Mouse (Mus musculus) lung, embryonic 15.5 days (tissue): ENCODE results near the gene S1pr2. TPM values are rescaled to one million over a fixed set of nuclear protein-coding genes. Genes with fewer than 3 reads are reported as not detected.

Source experiments
- ATAC-seq: fragments of 200-750 bp; cut with Nextera tagmentation; 2 replicates; pipeline ENCODE4 v1.8.0; 2017; ENCODE audit warnings: moderate number of reproducible peaks, borderline replicate concordance; ENCODE audit not compliant: low FRiP score, low TSS enrichment; ENCODE audit errors: extremely low read depth
- H3K27ac ChIP-seq: fragments of 300-500 bp; sonication (generic); 2 replicates; pipeline ENCODE4 v1.5.1; 2015; ENCODE audit warnings: moderate library complexity, mild to moderate bottlenecking, inconsistent platforms
- H3K27me3 ChIP-seq: fragments of 300-500 bp; sonication (generic); 2 replicates; pipeline ENCODE4 v1.6.1; 2015; ENCODE audit warnings: inconsistent platforms
- H3K36me3 ChIP-seq: fragments of 300-500 bp; sonication (generic); 2 replicates; pipeline ENCODE4 v1.6.1; 2015; ENCODE audit warnings: inconsistent platforms
- H3K4me1 ChIP-seq: fragments of 300-500 bp; sonication (generic); 2 replicates; pipeline ENCODE4 v1.6.1; 2015; ENCODE audit warnings: inconsistent platforms
- H3K4me2 ChIP-seq: fragments of 300-500 bp; sonication (generic); 2 replicates; pipeline ENCODE4 v1.6.1; 2015; ENCODE audit warnings: inconsistent platforms, mild to moderate bottlenecking, moderate library complexity
- H3K4me3 ChIP-seq: fragments of 300-500 bp; sonication (generic); 2 replicates; pipeline ENCODE4 v1.5.1; 2015; ENCODE audit warnings: mild to moderate bottlenecking, inconsistent platforms
- H3K9ac ChIP-seq: fragments of 300-500 bp; sonication (generic); 2 replicates; pipeline ENCODE4 v1.6.1; 2015; ENCODE audit warnings: inconsistent platforms
- H3K9me3 ChIP-seq: fragments of 300-500 bp; sonication (generic); 2 replicates; pipeline ENCODE4 v1.6.1; 2016; ENCODE audit warnings: inconsistent platforms
- WGBS: fragments of 180-500 bp; shearing (Covaris S2); methylation state at CpG from one replicate; pipeline ENCODE4 v1.1.7; 2015; 5-methylcytosine and 5-hydroxymethylcytosine counted together
- polyA plus RNA-seq: library from polyadenylated mRNA; unstranded; fragments of >200 nt; fragmentation: Nextera tagmentation; extraction: Ambion mirVana; gene quantifications from 2 replicates; pipeline ENCODE4 v1.2.1, GENCODE M21; 2015

The S1pr2 gene
- polyA plus RNA-seq: 63.4 and 65.2 TPM in 2 replicates

DNA sequence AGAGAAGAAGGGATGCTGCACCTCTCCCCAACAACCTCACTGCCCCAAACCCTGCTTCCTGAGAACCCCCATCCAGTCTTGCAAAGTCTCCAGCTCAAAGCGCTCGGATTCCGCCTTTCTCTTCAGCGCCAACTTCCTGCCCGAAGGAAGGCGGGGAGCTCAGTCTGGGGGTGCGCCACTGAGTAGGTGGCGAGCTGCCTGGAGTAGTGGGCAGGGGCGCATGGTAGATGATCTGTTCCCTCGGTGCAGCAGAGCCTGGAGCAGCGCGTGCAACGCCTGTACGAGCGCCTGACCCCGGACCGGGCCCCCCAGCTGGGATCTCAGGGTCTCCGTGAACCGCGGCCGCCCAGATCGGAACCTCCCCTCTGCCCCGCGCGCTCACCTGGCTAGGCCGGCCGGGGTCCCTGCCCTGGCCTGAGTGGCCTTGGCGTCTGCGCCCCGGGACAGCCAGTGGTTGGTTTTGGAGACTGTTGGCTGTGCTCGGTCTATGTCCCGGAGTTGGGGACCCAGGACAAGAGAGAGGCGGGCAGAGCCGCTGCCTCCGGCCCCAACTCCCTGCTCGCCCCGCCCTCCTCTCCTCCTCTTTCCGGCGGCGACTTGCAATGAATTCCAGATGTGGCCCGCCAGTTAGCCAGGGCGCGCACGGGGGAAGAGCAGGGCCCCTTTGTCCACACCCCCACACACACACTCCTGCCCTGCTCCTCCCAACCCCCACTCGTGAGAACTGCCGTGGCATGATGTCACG lies at the start of gene S1pr2:
TSS of gene S1pr2 (minus strand) at position 566 of the 745 bp plus-strand sequence.
- Histone ChIP-seq H3K4me1 (peaks cover 58% of the 10 kb centered on the region), H3K27ac (peak within 1 kb of the TSS; percentile 98), H3K4me3 (peak within 1 kb of the TSS; percentile 90), H3K27me3 (no peaks in the 10 kb centered on the region), H3K9ac (peak within 1 kb of the TSS; percentile 97), H3K9me3 (no peaks in the 10 kb centered on the region), H3K36me3 (no peaks in the 10 kb centered on the region), H3K4me2 (peak within 1 kb of the TSS; percentile 79)
- WGBS: under 1% methylated on average over 47 of the region's 47 CpGs
- ATAC-seq: peak; percentile 80

DNA sequence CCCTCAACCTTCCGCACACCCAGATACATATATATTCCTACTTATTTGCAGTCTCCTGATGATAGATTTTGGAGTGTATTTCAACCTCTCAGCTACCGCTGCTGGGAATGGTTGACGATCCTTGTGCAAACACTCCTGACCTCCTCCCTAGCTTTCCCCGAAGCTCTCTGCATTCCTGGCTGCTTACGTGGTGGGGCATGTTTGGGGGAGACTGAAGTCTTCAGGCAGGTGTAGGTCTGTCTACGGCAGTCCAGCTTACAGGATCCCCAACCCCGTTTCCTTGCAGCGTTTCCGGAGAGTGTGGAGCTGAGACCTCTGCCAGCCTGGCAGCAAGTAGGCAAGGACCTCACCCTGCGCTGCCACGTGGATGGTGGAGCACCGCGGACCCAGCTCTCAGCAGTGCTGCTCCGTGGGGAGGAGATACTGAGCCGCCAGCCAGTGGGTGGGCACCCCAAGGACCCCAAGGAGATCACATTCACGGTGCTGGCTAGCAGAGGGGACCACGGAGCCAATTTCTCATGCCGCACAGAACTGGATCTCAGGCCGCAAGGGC lies 48.8 kb upstream of the S1pr2 start:
- Histone ChIP-seq H3K9ac (peak overlapping the region; percentile 10; the same call in 1 of the 2 replicates), H3K4me1 (peaks cover 52% of the 10 kb centered on the region), H3K27me3 (no peaks in the 10 kb centered on the region), H3K9me3 (no peaks in the 10 kb centered on the region), H3K4me3 (peak overlapping the region; percentile 37), H3K4me2 (peak overlapping the region; percentile 50), H3K36me3 (no peaks in the 10 kb centered on the region; the same call in 1 of the 2 replicates), H3K27ac (peak overlapping the region; percentile 93)
- peak; percentile 62 for ATAC-seq
- WGBS: 43% methylated on average over 19 of the region's 19 CpGs

DNA sequence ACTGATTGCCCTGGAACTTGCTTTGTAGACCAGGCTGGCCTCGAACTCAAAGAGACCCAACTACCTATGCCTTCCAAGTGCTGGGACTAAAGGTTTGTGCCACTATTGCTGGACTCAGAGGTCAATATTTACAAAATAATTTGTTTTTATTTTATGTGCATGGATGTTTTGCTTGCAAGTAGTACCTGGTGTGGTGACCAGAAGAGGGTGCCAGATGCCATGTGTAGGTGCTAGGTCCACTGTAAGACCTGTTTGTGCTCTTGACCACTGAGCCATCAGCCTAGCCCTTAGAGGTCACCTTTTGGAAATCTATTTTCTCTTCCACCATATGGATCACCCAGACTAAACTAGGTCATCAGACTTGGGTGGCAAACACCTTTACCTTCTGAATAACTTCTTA lies 46.1 kb upstream of the S1pr2 start:
- no peak for ATAC-seq
- H3K27ac ChIP-seq: peak overlapping the region; percentile 77
- H3K4me1 ChIP-seq: peaks cover 31% of the 10 kb centered on the region
- no peak overlapping the region for H3K4me3 ChIP-seq
- no peak overlapping the region for H3K9ac ChIP-seq
- H3K27me3 ChIP-seq: no peaks in the 10 kb centered on the region
- WGBS: 70% methylated on average over 1 of the region's 1 CpGs
- no peaks in the 10 kb centered on the region for H3K9me3 ChIP-seq
- no peaks in the 10 kb centered on the region; the same call in 1 of the 2 replicates for H3K36me3 ChIP-seq
- no peak overlapping the region for H3K4me2 ChIP-seq

DNA sequence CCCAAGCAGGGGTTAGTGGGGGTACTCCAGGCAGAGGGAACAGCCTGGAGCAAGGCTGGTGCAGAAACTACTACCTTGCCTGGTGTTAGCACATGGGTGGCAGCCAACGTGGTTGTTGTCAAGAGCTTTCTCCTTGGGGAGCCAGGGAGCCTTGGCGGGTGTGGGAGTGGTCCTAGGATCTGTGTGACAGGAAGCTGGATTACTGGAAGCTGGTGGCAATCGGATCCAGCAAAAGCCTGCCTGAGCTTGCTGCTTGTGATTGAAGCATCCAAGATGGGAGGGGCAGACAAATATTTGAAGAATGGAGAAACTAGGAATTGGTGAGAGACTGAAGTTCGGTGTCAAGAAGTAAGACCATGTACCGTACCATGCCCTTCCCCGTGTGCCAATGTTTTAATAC lies 45.7 kb upstream of the S1pr2 start:
- WGBS: 39% methylated on average over 6 of the region's 6 CpGs
- H3K36me3 ChIP-seq: no peaks in the 10 kb centered on the region; the same call in 1 of the 2 replicates
- H3K9me3 ChIP-seq: no peaks in the 10 kb centered on the region
- no peak overlapping the region for H3K9ac ChIP-seq
- peaks cover under 1% of the 10 kb centered on the region; the same call in 1 of the 2 replicates for H3K27me3 ChIP-seq
- H3K4me1 ChIP-seq: peaks cover 29% of the 10 kb centered on the region
- H3K27ac ChIP-seq: peak overlapping the region; percentile 77
- no peak overlapping the region for H3K4me2 ChIP-seq
- no peak for ATAC-seq
- no peak overlapping the region for H3K4me3 ChIP-seq

DNA sequence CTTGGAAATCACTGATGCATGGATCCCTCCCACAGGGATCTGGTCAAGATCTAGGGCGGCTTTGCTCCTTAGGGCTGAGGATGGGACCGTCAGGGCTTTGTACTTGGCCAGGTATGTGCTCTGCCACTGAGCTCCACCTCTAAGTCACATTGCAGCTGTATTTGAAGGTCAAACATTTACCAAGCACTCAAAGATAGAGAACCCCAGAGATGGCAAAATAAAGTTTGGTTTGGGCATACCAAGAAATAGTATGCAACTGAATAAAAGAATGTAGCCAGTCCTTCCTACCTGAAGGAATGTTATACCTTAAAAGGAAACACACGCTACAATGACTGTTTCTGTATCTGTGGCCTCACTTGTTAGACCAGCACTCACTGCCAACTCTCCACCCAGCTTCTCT lies 44.8 kb upstream of the S1pr2 start:
- 43% methylated on average over 3 of the region's 3 CpGs for WGBS
- no peaks in the 10 kb centered on the region for H3K9me3 ChIP-seq
- H3K27me3 ChIP-seq: peaks cover 9% of the 10 kb centered on the region
- H3K4me1 ChIP-seq: peaks cover 30% of the 10 kb centered on the region
- peak overlapping the region; percentile 77 for H3K27ac ChIP-seq
- ATAC-seq: no peak
- no peak overlapping the region for H3K4me2 ChIP-seq
- H3K9ac ChIP-seq: no peak overlapping the region
- no peaks in the 10 kb centered on the region; the same call in 1 of the 2 replicates for H3K36me3 ChIP-seq
- H3K4me3 ChIP-seq: no peak overlapping the region

DNA sequence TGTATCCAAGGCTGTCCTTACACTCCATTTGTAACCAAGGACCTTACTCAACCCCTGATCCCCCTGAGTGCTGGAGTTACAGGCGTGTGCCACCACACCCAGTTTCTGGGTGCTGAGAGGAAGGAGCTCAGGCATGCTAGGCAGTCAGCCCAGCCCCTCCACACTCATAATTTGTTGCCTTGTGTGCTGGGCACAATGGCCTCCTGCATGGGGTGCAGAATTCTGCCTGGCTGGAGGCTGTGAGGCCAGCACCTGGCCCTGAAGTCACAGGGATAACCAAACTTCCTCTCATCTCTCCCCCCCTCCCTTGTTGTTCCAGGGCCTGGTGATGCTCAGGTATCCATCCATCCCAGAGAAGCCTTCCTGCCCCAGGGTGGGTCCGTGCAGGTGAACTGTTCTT lies 42.0 kb upstream of the S1pr2 start:
- Histone ChIP-seq H3K36me3 (no peaks in the 10 kb centered on the region; the same call in 1 of the 2 replicates), H3K9ac (no peak overlapping the region), H3K27me3 (peaks cover 18% of the 10 kb centered on the region), H3K4me1 (peaks cover 48% of the 10 kb centered on the region), H3K4me3 (no peak overlapping the region), H3K9me3 (no peaks in the 10 kb centered on the region), H3K27ac (no peak overlapping the region), H3K4me2 (no peak overlapping the region)
- ATAC-seq: no peak
- WGBS: 74% methylated on average over 2 of the region's 2 CpGs

DNA sequence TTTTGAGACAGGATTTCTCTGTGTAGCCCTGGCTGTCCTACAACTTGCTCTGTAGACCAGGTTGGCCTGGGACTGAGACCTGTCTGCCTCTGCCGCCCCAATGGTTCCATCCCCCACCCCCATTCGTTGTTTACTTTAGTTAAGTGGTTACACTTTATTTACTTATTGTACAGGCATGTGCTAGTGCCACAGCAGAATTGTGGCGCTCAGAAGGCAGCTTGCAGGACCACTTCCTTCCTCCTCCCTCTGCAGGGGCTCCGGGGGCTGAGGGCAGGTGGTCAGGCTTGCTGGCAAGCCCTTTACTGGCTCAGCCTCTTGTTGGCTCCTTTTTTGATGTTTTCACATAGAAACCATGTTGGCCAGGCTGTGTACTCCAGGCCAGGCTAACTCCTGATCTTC lies 40.6 kb upstream of the S1pr2 start:
- 0 out of 2 replicates have a peak overlapping the region, but pooled peaks have one; percentile 10 for H3K27ac ChIP-seq
- peaks cover 47% of the 10 kb centered on the region for H3K4me1 ChIP-seq
- H3K9me3 ChIP-seq: no peaks in the 10 kb centered on the region
- ATAC-seq: no peak
- 26% methylated on average over 4 of the region's 4 CpGs for WGBS
- H3K27me3 ChIP-seq: peaks cover 18% of the 10 kb centered on the region
- H3K4me2 ChIP-seq: peak overlapping the region; percentile 77
- H3K4me3 ChIP-seq: peak overlapping the region; percentile 50
- H3K36me3 ChIP-seq: no peaks in the 10 kb centered on the region; the same call in 1 of the 2 replicates
- H3K9ac ChIP-seq: no peak overlapping the region; the same call in 1 of the 2 replicates

DNA sequence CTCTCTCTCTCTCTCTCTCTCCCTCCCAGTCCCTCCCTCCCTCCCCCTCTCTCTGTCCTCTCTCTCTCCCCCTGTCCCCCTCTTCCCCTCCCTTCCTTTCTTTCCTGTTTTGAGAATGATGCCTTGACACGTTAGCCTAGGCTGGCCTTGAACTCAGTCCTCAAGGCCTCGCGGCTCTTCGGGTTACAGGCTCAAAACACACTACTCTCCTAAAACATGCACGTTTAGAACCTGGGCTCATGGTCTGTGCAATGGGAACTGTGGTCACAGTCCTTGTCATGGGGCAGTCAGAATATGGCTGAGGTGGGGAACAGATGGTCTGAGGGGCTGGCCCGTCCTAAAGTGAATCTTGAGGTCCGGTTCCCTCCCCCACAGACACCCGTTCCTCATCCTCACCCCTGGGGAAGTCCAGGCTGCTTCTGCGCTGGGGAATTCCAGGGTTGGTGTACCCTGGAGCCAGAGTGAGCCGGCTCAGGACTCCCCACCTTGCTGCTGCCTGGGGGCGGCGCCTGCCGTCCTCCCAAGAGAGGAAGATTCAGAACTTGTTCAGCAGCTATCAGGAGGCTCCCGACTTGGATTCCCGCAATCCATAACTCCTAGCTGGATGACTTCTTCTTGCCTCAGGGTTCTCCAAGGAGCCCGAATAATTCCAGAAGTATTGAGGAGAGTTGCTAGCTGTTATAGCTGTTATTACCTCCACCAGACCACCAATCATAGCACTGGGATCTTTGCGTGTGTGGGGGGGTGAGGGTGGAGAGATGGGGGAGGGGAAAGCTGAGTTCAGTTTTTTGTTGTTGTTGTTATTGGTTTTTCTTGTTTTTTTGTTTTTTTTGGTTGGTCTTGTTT lies 40.0 kb upstream of the S1pr2 start:
- peaks cover 47% of the 10 kb centered on the region for H3K4me1 ChIP-seq
- no peaks in the 10 kb centered on the region; the same call in 1 of the 2 replicates for H3K36me3 ChIP-seq
- H3K4me3 ChIP-seq: peak overlapping the region; percentile 50
- WGBS: 4% methylated on average over 17 of the region's 17 CpGs
- peak overlapping the region; percentile 21 for H3K9ac ChIP-seq
- peak overlapping the region; percentile 77 for H3K4me2 ChIP-seq
- peaks cover 18% of the 10 kb centered on the region for H3K27me3 ChIP-seq
- ATAC-seq: no peak
- no peaks in the 10 kb centered on the region for H3K9me3 ChIP-seq
- H3K27ac ChIP-seq: peak overlapping the region; percentile 52

DNA sequence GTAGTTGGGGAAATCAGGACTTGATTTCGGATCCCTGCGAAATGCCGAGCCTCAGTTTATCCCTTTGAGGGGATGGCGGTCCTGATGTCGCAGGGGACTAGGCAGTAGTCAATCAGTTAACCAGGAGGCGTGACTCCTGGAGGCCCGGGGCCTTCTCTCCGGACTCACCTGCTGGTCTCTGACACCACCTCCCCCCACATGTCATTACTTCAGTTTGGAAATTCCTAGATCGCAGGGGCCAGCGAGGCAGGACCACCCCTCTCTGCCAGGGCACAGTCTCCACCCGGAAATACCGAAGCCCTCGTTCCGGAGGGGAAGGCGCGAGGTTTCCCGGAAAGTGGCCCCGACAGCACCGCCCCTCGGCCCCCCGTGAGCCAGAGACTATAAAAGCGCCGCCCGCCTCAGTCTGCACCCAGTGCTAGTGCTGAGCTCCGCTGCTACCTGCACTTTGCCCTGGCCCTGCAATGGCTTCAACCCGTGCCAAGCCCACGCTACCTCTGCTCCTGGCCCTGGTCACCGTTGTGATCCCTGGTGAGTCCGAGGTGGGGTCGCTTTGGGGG lies 39.1 kb upstream of the S1pr2 start, which contains the start of gene Icam1:
TSS of gene Icam1 (plus strand) at position 415 of the 560 bp plus-strand sequence.
- no peaks in the 10 kb centered on the region for H3K9me3 ChIP-seq
- 1% methylated on average over 30 of the region's 30 CpGs for WGBS
- H3K9ac ChIP-seq: peak within 1 kb of the TSS; percentile 21
- peaks cover 18% of the 10 kb centered on the region for H3K27me3 ChIP-seq
- peak within 1 kb of the TSS; percentile 50 for H3K4me3 ChIP-seq
- H3K4me1 ChIP-seq: peaks cover 46% of the 10 kb centered on the region
- no peaks in the 10 kb centered on the region for H3K36me3 ChIP-seq
- H3K4me2 ChIP-seq: peak within 1 kb of the TSS; percentile 77
- peak; percentile 34; the same call in 1 of the 2 replicates for ATAC-seq
- H3K27ac ChIP-seq: peak within 1 kb of the TSS; percentile 55

DNA sequence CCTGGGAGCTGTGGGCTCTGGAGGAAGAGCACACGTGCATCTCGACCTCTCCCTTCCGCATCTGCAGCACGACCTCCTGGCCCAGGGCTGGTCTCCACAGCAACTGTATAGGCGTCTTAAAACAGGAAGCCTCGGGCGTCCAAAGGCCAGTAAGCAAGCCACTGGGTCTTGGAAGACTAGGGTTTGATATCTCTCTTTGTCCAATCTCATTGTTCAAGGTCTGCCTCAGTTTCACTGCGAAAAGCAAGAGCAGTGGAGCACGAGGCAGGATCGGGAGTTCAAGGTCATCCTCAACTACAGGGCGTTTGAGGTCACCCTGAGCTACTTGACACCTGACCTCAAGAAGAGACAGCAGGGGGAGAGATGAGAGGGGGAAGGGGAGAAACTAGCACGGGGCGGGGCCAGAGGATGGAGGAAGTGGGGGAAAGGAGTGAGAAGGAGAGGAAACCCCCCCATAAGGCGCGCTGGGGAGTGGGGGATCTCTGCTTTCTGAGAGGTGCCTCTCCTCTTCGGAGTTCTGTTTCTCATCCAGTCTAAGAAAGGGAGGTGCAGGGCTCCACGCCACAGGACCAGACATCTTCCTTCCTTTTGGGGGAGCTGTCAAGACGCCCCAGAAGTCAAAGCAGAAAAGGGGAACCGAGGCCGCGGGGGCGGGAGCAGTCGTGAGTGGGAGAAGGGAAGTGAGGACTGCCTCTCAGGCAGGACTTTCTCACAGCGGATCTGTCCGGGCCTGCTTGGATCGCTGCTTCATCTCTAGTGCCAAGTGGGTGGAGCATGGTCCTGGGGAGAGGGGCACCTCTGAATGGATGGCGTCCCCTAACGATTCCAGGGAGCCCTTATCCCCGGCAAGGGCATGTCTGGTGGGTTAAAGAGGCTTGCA lies 38.4 kb upstream of the S1pr2 start:
- Histone ChIP-seq H3K36me3 (no peaks in the 10 kb centered on the region), H3K9ac (peak overlapping the region; percentile 21; the same call in 1 of the 2 replicates)

More for the DNA sequence above, 38.4 kb upstream of the S1pr2 start:
- H3K4me2 ChIP-seq: peak overlapping the region; percentile 77
- peaks cover 50% of the 10 kb centered on the region for H3K4me1 ChIP-seq
- peak; percentile 65; the same call in 1 of the 2 replicates for ATAC-seq
- no peaks in the 10 kb centered on the region for H3K9me3 ChIP-seq
- peak overlapping the region; percentile 50 for H3K4me3 ChIP-seq
- WGBS: 4% methylated on average over 29 of the region's 29 CpGs
- H3K27me3 ChIP-seq: peaks cover 18% of the 10 kb centered on the region
- peak overlapping the region; percentile 55 for H3K27ac ChIP-seq
